Mouse (Mus musculus): ENCODE measurements around the gene Bcat2.
A peak's percentile ranks its signal among the peaks of the same experiment; 100 is the strongest.

DNA sequence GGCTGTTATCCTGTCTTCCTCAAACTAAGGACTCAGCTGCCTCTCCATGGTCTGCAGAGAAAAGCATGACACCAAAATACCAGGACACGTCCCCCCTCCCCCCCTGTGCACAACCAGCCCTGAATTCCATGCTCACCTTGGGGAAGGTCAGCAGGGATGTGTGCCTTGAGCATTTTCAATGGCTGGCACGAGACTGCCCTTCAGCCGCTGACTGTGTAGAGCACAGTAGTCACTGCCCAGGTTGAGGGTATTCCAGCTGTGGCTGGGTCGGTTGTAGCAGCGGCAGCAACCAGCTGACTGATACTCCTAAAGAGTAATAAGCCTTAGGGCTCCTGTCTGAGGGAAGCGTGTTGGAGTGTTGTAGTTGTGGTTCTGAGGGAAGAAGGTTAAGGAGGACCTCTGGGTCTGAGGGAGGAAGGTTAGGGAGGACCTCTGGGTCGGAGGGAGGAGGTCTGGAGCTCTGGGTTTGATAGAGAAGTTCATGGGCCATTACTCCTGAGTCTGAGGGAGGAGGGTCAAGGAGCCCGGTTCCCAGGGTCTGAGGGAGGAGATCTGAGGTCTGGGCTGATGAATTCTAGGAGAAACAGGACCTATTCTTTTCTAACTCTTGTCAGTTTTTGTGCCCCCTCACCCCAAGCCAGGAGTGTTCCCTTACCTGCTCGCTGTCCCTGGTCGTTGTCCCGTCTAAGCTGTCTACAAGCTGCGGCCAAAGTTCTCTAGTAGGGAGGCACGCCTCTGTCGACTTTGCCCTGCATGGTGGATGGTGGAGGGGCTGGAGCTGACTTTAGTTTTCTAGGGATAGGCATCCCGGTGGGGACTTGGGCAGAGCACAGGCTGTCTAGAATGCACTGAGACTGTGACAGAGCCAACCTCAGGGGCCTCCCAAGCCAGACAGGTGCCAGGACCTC, 4.8 kb downstream of the Bcat2 start:
- TF ChIP-seq CTCF (IDR thresholded peaks at IDR 0.05; ENCODE audit: extremely low read depth, insufficient read length, insufficient replicate concordance, low read depth, low read length) (no peak), POLR2A (IDR thresholded peaks at IDR 0.05; ENCODE audit: low read depth, low read length) (peak; percentile 91; the same call in 1 of the 2 replicates)

Measured in small intestine, adult 2 months (tissue).